Mouse (Mus musculus): ENCODE measurements around the gene Acad8. TPM values are rescaled to one million over a fixed set of nuclear protein-coding genes. Genes with fewer than 3 reads are reported as not detected.

Gene Acad8
- polyA plus RNA-seq, 1 experiment from 2014 or later, result 26.9 TPM

GRCm38 (mm10) chr9:26985090-26985613 is 14.2 kb downstream of the Acad8 start:
- no peak for DNase-seq (ENCODE audit: low spot score)

- no peak for DNase-seq (ENCODE audit: low spot score)
Observed at GRCm38 (mm10) chr9:26978776-26979175, 20.6 kb downstream of the Acad8 start.

- DNase-seq (ENCODE audit: low spot score), result no peak
Observed at GRCm38 (mm10) chr9:26977754-26978153, 21.6 kb downstream of the Acad8 start.

- DNase-seq (ENCODE audit: low spot score), result no peak
Observed at GRCm38 (mm10) chr9:26947790-26948189, 51.6 kb downstream of the Acad8 start.

GRCm38 (mm10) chr9:26924146-26924545 is 75.2 kb downstream of the Acad8 start:
- DNase-seq (ENCODE audit: low spot score), result no peak

Other genes starting within 250 kb of the Acad8 start
- 0.27 and 0.35 TPM in 2 replicates for gene Glb1l2, start 193.1 kb downstream of the Acad8 start, polyA plus RNA-seq (2015; fragmentation: Nextera tagmentation; extraction: Ambion mirVana)
- not detected in 2 replicates for gene Glb1l3, start 138.7 kb downstream of the Acad8 start, polyA plus RNA-seq (2015; fragmentation: Nextera tagmentation; extraction: Ambion mirVana)
- not detected in 2 replicates for gene Gm1110, start 76.5 kb downstream of the Acad8 start, polyA plus RNA-seq (2015; fragmentation: Nextera tagmentation; extraction: Ambion mirVana)
- gene Thyn1, start 144 bp upstream of the Acad8 start, polyA plus RNA-seq (2015; fragmentation: Nextera tagmentation; extraction: Ambion mirVana), result 139 and 141 TPM in 2 replicates
- 31.3 and 34.3 TPM in 2 replicates for gene Vps26b, start 30.5 kb upstream of the Acad8 start, polyA plus RNA-seq (2015; fragmentation: Nextera tagmentation; extraction: Ambion mirVana)
- 36.3 and 38.7 TPM in 2 replicates for gene Ncapd3, start 30.6 kb upstream of the Acad8 start, polyA plus RNA-seq (2015; fragmentation: Nextera tagmentation; extraction: Ambion mirVana)
- gene Jam3, start 155.9 kb upstream of the Acad8 start, polyA plus RNA-seq (2015; fragmentation: Nextera tagmentation; extraction: Ambion mirVana), result 3.4 and 4.5 TPM in 2 replicates

Measured in thymus, postnatal 0 days (tissue).